Mouse (Mus musculus) colon, adult 2 months (tissue): Measurements from ENCODE around the gene Ccdc144b. TPM values are rescaled to one million over a fixed set of nuclear protein-coding genes. Genes with fewer than 3 reads are reported as not detected.

Source experiments
- polyA plus RNA-seq: library from polyadenylated mRNA; depleted of rRNA; stranded (reverse); fragments of >200 nt; gene quantifications from 2 replicates; pipeline ENCODE4 v1.2.3, GENCODE M21; 2012; rRNA removed

Gene Ccdc144b
- not detected in 2 replicates for polyA plus RNA-seq

GRCm38 (mm10) chr3:36053447-36053846 is at the start of gene Ccdc144b:
TSS of gene Ccdc144b (minus strand) at chr3:36053547.

GRCm38 (mm10) chr3:36065843-36066651 is 12.7 kb upstream of the Ccdc144b start, which contains the start of gene Acad9:
TSS of gene Acad9 (plus strand) at chr3:36065979.

GRCm38 (mm10) chr3:36000275-36001239 is 52.8 kb downstream of the Ccdc144b start, which contains the start of gene Mccc1:
TSS of gene Mccc1 (minus strand) at chr3:36000678.

Other genes with a start within 250 kb of the Ccdc144b start
- 3.3 and 3.4 TPM in 2 replicates for gene Dcun1d1, start 116.1 kb downstream of the Ccdc144b start, polyA plus RNA-seq
- gene Mccc1, start 52.9 kb downstream of the Ccdc144b start, polyA plus RNA-seq, result 8.8 and 10.6 TPM in 2 replicates
- gene Acad9, start 12.4 kb upstream of the Ccdc144b start, polyA plus RNA-seq, result 11.9 and 12.1 TPM in 2 replicates
- 0.51 and 0.57 TPM in 2 replicates for gene D3Ertd254e, start 97.5 kb upstream of the Ccdc144b start, polyA plus RNA-seq
- 0.09 TPM in 1 of 2 replicates, not detected in the other for gene Qrfpr, start 168.8 kb upstream of the Ccdc144b start, polyA plus RNA-seq